Mouse (Mus musculus) cerebellum, adult (tissue): Measurements from ENCODE around the gene Top3b.
"Not testable (repeated sequence)": the region's sequence is repeated elsewhere in the genome, so short reads cannot be mapped to it uniquely, and the experiment has no call there.

Source experiments
- ATAC-seq: cut with Nextera tagmentation; 2 replicates; pipeline ENCODE4 v1.9.2; 2017; ENCODE audit warnings: mild to moderate bottlenecking, moderate library complexity, mixed read lengths; ENCODE audit not compliant: insufficient number of reproducible peaks, low FRiP score, low TSS enrichment

Top3b gene

DNA sequence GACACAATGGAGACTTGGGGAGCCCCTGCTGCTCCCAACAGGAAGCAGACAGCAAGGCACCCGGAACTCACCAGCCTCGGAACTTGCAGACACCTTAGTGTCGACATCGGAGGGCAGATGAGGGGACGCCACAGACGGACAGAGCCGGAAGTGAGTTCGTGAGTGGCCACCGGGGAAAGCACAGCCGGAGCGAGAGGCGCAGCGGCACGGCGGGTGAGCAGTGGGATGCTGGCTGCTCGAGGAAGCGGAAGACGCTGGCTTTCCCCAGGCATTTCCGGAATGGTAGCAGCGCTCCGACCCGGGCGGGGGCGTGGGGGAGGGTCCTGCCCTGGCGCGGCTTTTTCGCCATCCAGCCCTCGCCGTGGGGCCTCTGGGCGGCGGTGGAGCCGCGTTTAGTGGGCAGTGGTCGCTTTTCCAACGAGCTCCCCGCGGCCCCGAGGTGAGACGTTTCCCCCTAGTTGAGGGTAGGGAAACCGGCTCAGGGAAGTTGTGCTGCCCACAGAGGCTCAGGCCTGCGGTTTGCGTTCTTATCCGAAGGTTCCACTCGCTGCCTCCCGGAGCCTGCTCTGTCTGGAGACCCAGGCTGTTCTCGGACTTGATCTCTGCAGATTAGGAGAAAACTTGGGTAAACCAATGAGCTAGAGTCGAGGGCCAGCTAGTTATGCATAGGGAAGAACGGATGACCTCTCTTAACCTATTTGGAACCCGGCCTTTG lies at the start of gene Top3b, which contains the start of gene Vpreb1:
Gene Top3b, plus strand, starts transcription at position 120 of the 715 bp plus-strand sequence.
Gene Vpreb1, minus strand, starts transcription at position 227 of the 715 bp plus-strand sequence.
- peak; percentile 94 for ATAC-seq

DNA sequence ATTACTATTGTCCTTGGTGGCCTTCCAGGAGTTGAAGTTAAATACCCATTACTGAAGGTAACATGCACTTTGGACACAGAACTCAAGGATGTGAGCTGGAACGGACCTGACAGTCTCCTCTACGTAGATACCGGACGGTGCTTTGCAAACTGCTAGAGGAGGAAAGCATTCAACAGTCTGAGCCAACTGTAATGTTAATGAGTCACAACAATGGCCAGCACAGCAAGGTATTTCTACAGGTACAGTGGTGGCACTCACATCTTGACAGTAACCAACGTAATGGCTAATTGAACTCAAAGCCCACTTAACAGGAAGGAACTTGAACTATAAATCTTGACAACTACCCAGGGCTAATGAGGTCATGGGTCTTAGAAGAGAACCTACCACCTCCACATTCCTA lies 45.1 kb upstream of the Top3b start:
- no peak for ATAC-seq

DNA sequence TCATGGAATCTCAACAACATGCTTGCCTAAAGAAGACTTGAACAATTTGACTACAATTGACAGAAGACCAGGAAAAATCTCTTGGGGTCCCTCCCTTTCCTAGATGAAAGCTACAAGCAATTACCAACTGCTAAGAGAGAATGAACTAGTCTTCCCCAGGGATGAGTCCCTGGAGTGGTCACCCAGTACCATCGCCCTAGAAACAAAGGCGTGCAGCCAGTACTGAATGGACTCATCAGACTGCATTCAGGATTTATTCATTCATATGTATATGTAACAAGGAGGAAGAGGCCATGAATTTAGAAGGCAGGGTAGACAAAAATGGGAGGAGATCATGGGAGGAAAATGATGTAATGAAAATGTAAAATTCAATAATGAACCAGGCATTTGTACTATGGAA lies 44.3 kb upstream of the Top3b start:
- ATAC-seq: no peak

DNA sequence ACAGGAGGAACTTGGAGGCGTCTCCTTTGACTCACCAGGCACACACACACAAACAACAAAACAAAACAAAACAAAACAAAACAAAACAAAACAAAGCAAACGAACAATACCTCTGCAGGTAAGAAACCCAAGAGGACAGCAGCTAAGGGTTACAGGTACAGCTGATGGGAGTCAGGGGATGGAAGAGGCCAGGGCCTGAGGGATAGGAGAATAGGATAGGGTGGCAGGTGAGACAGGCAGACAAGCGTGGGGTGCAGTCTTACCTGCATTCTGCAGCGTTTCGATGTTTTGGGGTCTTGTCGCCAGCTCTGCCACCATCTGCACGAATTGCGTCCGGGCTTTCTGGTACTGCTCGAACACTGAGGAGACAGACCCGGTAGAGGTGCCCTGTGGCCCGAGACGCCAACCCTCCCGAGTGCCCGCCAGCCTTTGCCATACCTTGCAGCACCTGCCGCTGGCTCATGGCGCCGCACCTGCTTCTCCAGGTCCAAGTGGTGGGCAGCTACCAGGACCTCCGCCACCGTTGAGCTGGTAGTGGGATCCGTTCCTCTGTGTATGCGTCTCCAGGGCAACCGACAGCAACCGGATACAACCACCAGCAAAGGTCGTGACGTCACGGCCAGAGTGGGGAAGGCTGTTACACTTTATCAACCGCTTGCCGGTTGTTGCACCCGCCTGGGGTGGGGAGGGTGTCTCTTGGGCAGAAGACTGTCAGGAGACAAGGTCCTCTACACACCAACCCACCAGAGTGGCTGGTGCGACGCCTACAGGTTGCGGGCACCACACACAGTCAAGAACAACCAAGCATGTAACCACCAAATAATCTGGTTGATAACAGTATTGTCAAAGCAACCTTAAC lies 41.5 kb upstream of the Top3b start, which contains the start of gene Spag6l:
Gene Spag6l, minus strand, starts transcription at position 700 of the 859 bp plus-strand sequence.
- peak; percentile 26; the same call in 1 of the 2 replicates for ATAC-seq

DNA sequence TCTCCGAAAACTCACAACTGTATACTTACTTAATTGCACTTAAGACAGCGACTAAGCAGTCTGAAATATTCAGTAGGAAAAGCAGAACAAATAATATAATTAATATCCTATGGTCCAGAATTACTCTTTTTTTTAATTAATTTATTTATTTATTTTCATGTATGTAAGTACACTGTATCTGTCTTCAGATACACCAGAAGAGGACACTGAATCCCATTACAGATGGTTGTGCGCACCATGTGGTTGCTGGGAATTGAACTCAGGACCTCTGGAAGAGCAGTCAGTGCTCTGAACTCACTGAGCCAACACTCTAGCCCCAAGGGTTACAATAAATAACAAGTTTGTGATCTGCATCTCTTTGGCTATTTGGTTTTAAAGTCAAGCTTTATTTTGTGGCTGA lies 40.9 kb upstream of the Top3b start:
- ATAC-seq: no peak

DNA sequence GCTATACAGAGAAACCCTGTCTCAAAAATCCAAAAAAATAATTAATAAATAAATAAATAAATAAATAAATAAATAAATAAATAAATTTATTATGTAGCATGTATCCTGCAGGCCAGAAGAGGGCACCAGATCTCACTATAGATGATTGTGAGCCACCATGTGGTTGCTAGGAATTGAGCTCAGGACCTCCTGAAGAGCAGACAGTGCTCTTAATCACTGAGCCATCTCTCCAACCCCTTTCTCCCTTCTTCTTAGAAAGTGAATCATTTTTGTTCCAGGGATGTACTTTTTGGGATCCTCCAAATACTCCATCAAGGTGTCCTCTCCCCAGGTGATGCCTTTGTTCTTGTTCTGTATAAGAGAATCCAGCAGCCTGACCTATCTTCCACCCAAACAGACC lies 21.3 kb upstream of the Top3b start:
- no peak for ATAC-seq

DNA sequence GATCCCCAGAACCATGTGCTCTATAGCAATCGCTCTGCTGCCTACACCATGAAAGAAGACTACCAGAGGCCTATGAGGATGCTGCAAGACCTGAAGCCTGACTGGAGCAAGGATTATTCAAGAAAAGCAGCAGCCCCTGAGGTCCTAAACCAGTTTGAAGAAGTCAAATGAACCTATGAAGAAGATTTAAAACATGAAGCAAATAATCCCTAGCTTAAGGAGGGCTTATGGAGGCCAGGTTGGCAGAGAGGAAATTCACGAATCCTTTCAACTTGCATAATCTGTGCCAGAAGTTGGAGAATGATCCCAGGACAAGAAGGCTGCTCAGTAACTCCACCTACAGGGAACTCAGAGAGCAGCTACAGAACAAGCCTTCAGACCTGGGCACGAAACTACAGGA lies 18.1 kb upstream of the Top3b start:
- ATAC-seq: no peak

DNA sequence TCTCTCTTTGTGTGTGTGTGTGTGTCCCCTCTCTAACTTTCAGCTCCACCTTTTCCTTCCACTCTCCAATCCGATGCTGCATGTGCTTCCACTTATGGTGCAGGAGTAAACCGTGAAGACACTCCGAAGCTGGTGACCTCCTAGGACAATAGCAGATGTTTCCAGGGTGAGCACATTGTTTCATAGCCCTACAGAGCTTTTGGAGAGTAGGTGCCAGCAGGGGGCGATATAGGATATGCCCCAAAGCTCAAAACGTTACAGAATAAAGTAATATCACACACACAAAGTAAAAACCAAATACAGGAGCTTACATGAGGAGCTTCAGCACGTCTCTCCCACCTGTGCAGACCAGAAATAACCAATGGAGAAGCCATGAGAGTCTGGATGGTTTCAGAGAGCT lies 15.7 kb upstream of the Top3b start:
- no peak for ATAC-seq

DNA sequence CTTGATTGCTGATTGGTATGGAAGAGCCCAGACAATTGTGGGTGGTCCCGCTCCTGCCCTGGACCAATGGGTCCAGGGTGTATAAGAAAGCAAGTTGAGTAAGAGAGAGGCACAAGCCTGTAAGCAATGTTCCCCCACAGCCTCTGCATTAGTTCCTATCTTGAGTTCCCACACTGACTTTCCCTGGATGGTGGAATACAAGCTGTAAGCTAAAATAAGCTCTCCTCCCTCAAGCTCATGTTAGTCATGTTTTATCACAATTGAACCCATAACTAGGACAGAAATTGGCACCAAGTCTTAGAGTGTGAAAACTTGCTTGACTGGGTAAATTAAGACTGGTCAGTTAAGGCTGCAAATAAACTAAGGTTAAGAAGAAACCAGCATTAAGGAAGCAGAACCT lies 15.0 kb upstream of the Top3b start:
- ATAC-seq: no peak

DNA sequence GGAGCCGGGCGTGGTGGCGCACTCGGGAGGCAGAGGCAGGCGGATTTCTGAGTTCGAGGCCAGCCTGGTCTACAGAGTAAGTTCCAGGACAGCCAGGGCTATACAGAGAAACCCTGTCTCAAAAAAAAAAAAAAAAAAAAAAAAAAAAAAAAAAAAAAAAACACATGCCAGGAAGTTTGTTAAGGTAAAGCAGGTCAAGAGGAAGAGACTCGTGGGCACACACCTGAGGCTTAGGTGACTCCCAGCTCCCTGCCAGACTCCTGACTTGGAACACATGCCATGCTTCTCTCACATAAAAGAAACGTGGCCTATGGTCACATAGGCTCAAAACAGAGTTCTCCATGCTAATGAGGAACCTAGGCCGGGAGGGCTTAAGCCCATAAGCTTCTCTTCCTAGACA lies 14.5 kb upstream of the Top3b start:
- ATAC-seq: not testable (repeated sequence)

DNA sequence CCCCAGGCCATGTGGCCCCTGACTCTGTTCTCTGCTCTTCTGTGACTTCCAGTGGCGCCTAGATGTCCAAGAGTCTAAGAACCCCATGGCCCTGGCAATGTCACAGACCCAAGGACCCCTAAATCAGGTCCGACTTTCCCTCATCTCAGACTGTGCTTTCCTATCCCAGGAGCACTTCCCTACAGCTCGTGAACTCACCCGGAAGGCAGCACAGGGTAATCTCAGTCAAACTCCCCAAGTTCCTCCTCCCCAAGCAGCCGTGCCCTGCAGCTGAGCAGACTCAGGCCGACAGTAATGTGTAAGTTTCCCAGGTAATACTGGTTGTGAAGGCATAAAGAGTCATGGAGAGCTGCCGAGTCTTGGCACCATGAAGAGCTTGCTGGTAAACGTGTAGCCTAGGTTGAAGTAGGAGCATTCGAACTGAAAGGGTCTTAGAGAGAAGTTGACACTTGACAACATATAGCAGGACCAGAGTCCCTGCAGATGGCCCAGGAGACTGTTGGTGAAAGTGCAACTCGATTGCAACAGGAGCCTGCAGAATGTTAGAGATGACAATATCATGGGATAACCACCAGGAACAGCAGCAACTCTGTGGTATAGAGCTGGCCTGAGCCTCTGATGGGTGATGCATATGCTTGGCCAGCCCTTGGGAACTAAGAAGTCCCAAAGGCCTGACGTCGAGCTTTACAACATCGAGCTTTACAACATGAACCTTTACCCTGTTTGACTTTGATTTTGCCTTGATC lies 13.6 kb upstream of the Top3b start:
- no peak for ATAC-seq

DNA sequence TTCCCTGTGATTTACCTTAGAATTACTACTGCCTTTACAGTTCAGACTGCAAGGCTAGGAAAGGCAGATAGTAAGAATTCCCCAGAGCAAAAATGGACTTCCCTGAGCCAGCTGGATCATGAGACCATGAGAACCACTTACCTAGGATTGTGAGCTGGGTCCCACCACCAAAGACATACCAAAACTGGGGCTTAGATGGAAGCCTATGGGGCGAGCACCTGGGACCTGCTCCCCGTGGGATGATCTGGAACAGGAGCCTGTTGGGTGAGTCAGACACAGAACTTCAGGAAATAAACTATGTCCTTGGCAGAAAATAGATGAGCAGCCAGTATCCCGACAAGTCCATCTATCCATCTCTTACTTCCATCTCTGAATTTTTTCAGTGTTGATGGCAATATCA lies 8.2 kb upstream of the Top3b start:
- ATAC-seq: no peak

DNA sequence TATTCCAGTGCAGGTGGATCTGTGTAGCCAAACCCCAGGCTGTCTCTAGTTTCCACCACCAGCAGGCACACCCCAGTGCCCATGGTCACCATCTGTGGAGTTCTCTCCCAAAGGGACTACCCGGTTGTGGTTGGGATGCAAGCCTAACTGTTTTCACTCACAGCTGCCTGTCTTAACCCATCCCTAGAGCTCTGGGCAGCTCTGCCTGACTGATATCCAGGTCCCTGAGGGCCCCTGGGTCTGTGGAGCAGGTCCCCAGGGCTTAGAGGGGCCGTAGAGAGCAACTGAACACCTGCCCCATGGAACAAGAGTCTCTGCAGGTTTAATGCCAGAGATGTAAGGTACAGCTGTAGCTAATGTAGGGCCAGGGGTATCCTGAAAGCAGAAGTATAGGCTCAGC lies 6.6 kb upstream of the Top3b start, which contains the start of gene Igll1:
Gene Igll1, minus strand, starts transcription at position 8 of the 400 bp plus-strand sequence.
- ATAC-seq: no peak

DNA sequence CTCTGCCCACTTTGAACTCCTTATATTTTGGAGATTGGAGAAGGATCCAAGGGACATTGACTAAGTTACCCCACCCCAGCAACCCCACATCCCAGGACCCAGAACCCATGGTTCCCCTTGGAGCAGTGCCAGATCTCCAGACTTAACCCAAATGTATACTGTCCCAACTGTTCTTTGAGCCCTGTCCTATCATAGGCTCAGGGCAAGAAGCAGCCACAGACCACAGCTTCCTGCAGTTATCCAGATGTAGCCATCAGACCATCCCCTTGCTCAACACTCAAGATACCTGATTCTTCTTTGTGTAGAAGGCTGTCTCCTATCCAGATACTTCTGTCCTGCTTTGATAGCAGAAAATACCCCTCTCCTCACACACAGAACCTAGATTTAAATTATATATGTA lies 5.3 kb upstream of the Top3b start:
- no peak for ATAC-seq

DNA sequence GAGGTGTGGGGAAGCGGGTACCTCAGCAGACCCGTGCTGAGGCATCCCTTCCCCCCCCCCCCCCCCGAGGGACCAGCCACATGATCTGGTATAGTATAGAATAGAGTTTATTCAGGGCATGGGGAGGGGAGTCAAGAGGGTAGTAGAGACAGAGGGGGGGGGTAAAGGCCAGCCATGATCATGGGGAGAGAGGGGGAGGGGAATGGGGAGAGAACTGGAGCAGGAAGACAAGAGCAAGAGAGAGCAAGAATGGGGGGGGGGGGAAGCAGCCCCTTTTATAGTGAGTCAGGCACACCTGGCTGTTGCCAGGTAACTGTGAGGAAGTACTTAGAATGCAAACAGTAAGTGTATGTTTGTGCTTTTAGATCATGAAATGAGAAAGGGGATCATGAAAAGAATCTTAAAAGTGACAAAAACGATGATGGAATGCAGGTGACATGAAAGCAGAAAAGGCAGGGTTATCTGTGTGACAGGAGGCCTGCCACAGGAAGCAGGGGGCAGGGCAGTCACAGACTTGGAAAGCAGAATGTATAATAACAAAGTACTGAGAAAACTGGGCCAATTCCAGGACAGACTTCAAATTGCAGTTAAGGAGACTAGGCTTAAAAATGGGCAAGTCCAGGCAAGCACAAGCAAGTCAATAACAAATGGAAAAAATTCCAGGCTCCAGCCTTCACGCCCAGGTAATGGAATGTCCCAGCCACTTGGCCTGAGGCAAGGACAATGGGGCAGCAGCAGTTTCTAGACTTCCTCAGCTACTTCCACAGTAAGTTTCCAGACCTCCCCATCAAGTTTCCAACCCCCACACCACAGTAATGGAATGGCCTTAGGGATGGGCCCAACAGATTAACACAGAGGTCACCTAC lies 4.6 kb upstream of the Top3b start:
- no peak for ATAC-seq

DNA sequence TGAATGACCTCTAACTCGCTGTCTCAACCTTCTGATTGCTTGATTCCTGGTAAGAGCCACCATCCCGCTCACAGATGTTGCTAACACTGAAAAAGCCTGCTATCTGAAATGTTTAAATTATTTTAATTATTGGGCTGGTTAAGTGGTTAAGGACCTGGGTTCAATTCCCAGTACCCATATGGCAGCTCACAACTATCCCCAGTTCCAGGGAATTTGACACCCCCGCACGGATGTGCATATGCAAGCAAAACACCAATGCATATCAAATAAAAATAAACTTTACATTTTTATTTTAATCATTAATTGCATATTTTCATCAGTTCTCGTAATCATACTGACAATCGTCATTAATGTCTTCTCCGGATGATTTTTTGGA lies 307 bp upstream of the Top3b start:
- no peak for ATAC-seq

DNA sequence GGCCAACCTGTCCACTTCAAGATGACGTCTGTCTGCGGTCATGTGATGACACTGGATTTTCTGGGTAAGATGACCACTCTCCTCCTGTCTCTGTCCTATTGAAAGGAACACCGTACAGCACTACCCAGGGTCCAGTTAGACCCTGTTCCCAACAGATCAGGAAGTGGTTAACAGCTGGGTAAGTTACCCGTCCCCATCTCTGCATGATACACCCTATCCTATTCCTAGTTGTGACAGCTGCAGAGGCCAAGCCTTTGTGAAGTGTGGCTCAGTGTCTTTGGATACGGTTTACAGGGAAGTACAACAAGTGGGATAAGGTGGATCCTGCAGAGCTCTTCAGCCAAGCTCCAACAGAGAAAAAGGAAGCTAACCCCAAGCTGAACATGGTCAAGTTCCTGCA lies 8.5 kb downstream of the Top3b start:
- ATAC-seq: no peak

DNA sequence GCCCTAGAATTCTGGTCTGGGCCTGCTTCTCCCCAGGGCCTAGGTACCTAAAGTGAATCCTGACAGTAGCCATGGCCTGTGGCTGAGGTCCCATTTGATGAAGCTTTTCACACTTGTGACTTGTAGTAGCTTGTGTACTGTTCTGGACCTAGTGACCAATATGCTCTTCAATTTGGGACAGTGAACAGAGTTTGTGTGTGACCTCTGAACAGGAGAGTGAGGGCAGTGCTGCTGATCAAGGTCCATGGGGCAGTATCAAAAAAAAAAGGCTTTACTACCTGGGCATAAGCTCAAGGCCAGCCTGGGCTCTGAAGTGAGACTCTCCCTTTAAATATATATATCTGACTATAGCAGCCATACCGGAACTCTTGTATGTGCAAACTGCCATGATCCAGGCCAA lies 17.8 kb downstream of the Top3b start:
- ATAC-seq: no peak

DNA sequence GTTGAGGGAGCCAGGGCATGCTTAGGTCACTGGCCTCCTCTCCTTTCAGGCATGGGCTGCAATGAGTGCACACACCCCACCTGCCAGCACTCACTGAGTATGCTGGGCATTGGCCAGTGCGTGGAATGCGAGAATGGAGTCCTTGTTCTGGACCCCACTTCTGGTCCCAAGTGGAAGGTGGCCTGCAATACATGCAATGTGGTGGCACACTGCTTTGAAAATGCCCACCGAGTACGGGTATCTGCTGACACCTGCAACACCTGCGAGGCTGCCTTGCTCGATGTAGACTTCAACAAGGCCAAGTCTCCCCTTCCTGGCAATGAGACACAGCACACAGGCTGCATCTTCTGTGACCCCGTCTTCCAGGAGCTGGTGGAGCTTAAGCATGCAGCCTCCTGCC lies 21.8 kb downstream of the Top3b start:
- no peak for ATAC-seq

DNA sequence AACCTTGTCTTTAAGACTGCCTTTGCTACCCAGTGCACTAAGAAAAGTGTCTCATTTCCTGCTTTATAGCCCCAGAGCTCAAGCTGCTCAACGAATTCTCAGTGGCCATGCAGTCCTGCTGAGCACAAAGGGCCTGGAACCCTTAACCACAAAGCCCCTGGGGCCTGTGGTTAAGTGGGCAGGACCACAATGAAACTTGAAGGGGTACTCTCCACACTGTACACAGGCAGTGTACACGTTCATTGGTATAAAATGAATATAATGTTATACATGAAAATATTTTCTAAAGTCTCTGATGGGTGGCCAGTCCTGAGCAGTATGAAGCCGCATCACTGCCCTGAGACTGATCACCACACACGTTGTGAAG lies 25.5 kb downstream of the Top3b start:
- ATAC-seq: no peak
